ENCODE assay signal across 8 mouse cellular contexts in the genomic region with DNA sequence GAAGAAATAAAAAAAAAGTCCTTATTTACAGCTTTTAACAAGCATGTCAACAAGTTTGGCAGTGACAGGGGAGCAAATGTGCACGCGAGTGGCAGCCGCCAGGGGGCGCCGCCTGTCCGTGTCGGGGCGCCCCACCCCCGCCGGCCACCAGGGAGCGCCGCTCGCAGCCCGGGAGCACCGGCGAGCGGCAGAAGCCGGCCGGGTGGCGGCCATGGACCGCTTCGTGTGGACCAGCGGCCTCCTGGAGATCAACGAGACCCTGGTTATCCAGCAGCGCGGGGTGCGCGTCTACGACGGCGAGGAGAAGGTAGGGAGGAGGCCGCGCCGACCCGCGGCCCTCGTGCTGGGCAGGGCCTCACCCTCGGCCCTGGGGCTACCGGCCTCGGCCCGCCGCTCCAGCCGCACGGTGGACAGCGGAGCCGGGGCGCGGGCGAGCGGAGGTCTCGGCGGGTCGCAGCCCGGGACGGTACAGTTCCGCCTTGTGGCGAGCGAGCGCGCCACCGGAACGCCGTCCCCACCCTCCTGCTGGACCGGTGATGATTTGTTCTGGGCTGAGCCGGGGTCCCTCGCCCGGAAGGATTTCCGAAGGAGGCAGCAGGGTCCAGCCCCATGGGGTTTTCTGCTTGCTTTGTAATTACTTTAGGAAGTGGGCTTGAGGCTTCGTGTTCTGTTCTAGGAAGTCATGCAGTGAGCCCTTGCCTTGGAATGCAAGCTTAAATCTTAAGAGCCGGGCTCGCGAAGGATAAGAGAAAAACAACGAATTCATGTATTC. TPM values are rescaled to one million over a fixed set of nuclear protein-coding genes. Genes with fewer than 3 reads are reported as not detected.
DNase-seq lines count a peak whose midpoint lies in the region; ATAC-seq and TF ChIP-seq lines count a peak whose summit lies in the region.

A gene (plus strand): TSS at position 150 of the 772 bp plus-strand sequence.

- no peaks in the 10 kb centered on the region for H3K9me3 ChIP-seq in ES-Bruce4 (replicated peaks; ENCODE audit: control insufficient read depth, insufficient read depth, low read length, poor library complexity, severe bottlenecking)
- no peaks in the 10 kb centered on the region for H3K9me3 ChIP-seq in forebrain, embryonic 14.5 days (replicated peaks; ENCODE audit: control insufficient read depth, low read length)
- no peaks in the 10 kb centered on the region for H3K9me3 ChIP-seq in neural tube, embryonic 15.5 days (replicated peaks)

- peak within 1 kb of the TSS; percentile 79 for H3K27ac ChIP-seq in ES-Bruce4 (ENCODE audit: insufficient read depth, low read length)
- peak within 1 kb of the TSS; percentile 93 for H3K27ac ChIP-seq in forebrain, embryonic 14.5 days (ENCODE audit: low read depth, low read length)
- H3K27ac ChIP-seq in neural tube, embryonic 15.5 days (replicated peaks), result peak within 1 kb of the TSS; percentile 96

- peak within 1 kb of the TSS; percentile 88 for H3K4me3 ChIP-seq in ES-Bruce4 (ENCODE audit: low read depth, low read length)
- H3K4me3 ChIP-seq in forebrain, embryonic 14.5 days (ENCODE audit: low read depth, low read length), result peak within 1 kb of the TSS; percentile 82
- H3K4me3 ChIP-seq in neural tube, embryonic 15.5 days (replicated peaks), result peak within 1 kb of the TSS; percentile 89

- H3K9ac ChIP-seq in ES-Bruce4 (ENCODE audit: low read depth, poor library complexity, severe bottlenecking), result peak within 1 kb of the TSS; percentile 99
- H3K9ac ChIP-seq in forebrain, embryonic 14.5 days (ENCODE audit: low read length), result peak within 1 kb of the TSS; percentile 96
- peak within 1 kb of the TSS; percentile 91 for H3K9ac ChIP-seq in neural tube, embryonic 15.5 days (replicated peaks)

- DNase-seq in forebrain, embryonic 14.5 days (ENCODE audit: low spot score), result peak; percentile 89
- peak; percentile 95 to 96 for DNase-seq in heart, postnatal 14 days
- DNase-seq in layer of hippocampus, adult 11-12 months (ENCODE audit: low spot score), result peak; percentile 90
- peak; percentile 85 for DNase-seq in lung, adult 18-20 months
- DNase-seq in testis, postnatal 14 days (ENCODE audit: low spot score), result peak; percentile 87

- intact Hi-C loops in heart, postnatal 14 days (cut with DNase I), result loop anchor here (1.0 to 5.0 kb wide), 4 partner anchors 34 to 184 kb away; a partner anchor contains a TSS

- ATAC-seq in cerebellum, adult (ENCODE audit: insufficient number of reproducible peaks, low FRiP score, low TSS enrichment), result peak; percentile 95
- peak; percentile 95 for ATAC-seq in forebrain, embryonic 14.5 days
- ATAC-seq in neural tube, embryonic 15.5 days (ENCODE audit: low FRiP score), result peak; percentile 94

- H3K4me1 ChIP-seq in ES-Bruce4 (ENCODE audit: control insufficient read depth, insufficient read depth, low read length), result peaks cover 2% of the 10 kb centered on the region
- H3K4me1 ChIP-seq in forebrain, embryonic 14.5 days (ENCODE audit: control insufficient read depth, insufficient read depth, low read length), result peaks cover 4% of the 10 kb centered on the region; the same call in 1 of the 2 replicates
- peaks cover 17% of the 10 kb centered on the region for H3K4me1 ChIP-seq in neural tube, embryonic 15.5 days

- no peak for TF ChIP-seq EP300 in ES-Bruce4 (IDR thresholded peaks at IDR 0.05; ENCODE audit: insufficient read depth, low read depth, low read length)

- peak; percentile 92 for TF ChIP-seq CTCF in ES-Bruce4 (IDR thresholded peaks at IDR 0.05; ENCODE audit: low read depth, low read length)

- under 1% methylated on average over 73 of the region's 73 CpGs for WGBS in forebrain, embryonic 14.5 days
- under 1% methylated on average over 71 of the region's 73 CpGs for WGBS in neural tube, embryonic 15.5 days

- no peaks in the 10 kb centered on the region for H3K36me3 ChIP-seq in ES-Bruce4 (ENCODE audit: control insufficient read depth, insufficient read depth, low read length, poor library complexity, severe bottlenecking)
- no peaks in the 10 kb centered on the region for H3K36me3 ChIP-seq in forebrain, embryonic 14.5 days (ENCODE audit: control insufficient read depth, insufficient read depth, low read length)
- H3K36me3 ChIP-seq in neural tube, embryonic 15.5 days, result no peaks in the 10 kb centered on the region

- H3K27me3 ChIP-seq in ES-Bruce4 (ENCODE audit: control insufficient read depth, insufficient read depth, low read length, poor library complexity, severe bottlenecking), result no peaks in the 10 kb centered on the region; the same call in 1 of the 2 replicates
- no peaks in the 10 kb centered on the region for H3K27me3 ChIP-seq in forebrain, embryonic 14.5 days (replicated peaks; ENCODE audit: control insufficient read depth, insufficient read depth, low read length)
- H3K27me3 ChIP-seq in neural tube, embryonic 15.5 days (replicated peaks), result no peaks in the 10 kb centered on the region

- peak within 1 kb of the TSS; percentile 73 for H3K4me2 ChIP-seq in forebrain, embryonic 14.5 days (ENCODE audit: low read length)
- peak within 1 kb of the TSS; percentile 75 for H3K4me2 ChIP-seq in neural tube, embryonic 15.5 days

- no peak for TF ChIP-seq POLR2A in ES-Bruce4 (IDR thresholded peaks at IDR 0.05; ENCODE audit: insufficient read depth, low read length)

RNA-seq across cellular contexts. Expression of the gene that starts here (rescaled TPM):
- polyA plus RNA-seq in ES-Bruce4 (2011; ENCODE audit: insufficient read depth, insufficient read length, low read depth, missing spikeins), result 52.4 and 55.7 TPM in 2 replicates
- polyA plus RNA-seq in forebrain, embryonic 14.5 days (2014; fragmentation: Nextera tagmentation; extraction: Ambion mirVana), result 29.1 and 32.8 TPM in 2 replicates
- total RNA-seq in heart, postnatal 14 days (2021), result 10 to 100 TPM; 27.6 to 28.9 TPM
- polyA plus RNA-seq in neural tube, embryonic 15.5 days (2015; fragmentation: Nextera tagmentation; extraction: Ambion mirVana), result 44.3 and 45.9 TPM in 2 replicates

Comparison
In these comparisons a context has a peak if more than half of its experiments do, and no peak if none do; other contexts are left out.
1. Peak in every context shown above with its lines: DNase-seq, ATAC-seq, H3K4me3 ChIP-seq and H3K27ac ChIP-seq.